Mouse (Mus musculus): ENCODE measurements at regions not wholly inside any gene's neighbourhood (a gene's known extent, or its start where the extent isn't known, plus 50 kb on each side); places are given as distances from the start of the nearest gene placed in this dataset.

DNA sequence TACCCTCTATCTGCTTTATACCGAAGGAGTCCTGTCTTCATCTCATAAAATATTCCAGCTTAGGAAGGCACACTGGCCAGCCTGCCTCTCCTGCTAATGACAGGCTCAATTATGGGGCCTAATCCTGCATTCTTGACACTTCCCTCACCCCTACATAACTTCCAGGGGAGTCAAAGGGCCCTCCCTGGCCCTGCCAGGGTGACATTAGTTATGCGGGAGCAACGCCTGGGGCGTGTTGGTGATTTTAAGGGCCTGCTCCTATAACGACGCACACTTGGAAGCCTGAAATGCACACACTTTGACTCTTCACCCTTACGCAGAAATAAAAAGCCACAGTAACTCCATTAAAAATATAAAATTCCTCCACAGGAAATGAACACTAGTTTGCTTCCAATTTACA, 555.5 kb downstream of the Bnc2 start:
- no peak for ATAC-seq (replicated peaks in 1 of 2; ENCODE audit: insufficient read depth in 1 of 2, low FRiP score in 2 of 2, low TSS enrichment in 1 of 2, low read depth in 1 of 2, poor library complexity in 2 of 2, severe bottlenecking in 2 of 2)

DNA sequence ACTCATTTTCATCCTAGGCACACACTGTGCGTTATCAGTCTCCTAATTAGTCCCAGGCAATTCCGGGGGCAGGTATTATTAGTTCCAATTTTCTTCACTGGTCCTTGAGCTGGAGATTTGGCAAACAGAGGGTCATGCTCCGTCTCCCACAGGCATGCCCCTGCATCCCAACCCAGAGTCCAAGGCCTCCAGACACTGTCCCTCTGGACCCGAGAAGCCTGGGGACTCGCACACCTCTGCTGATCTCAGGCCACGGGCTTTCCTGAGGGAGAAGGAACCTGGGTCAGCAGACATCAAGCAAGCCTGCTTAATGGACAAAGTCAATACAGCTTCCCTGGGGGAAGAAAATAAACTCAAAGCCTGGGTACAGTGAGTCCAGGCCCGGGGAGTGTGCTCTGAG, 554.7 kb downstream of the Bnc2 start:
- ATAC-seq (replicated peaks in 1 of 2; ENCODE audit: insufficient read depth in 1 of 2, low FRiP score in 2 of 2, low TSS enrichment in 1 of 2, low read depth in 1 of 2, poor library complexity in 2 of 2, severe bottlenecking in 2 of 2) = no peak

DNA sequence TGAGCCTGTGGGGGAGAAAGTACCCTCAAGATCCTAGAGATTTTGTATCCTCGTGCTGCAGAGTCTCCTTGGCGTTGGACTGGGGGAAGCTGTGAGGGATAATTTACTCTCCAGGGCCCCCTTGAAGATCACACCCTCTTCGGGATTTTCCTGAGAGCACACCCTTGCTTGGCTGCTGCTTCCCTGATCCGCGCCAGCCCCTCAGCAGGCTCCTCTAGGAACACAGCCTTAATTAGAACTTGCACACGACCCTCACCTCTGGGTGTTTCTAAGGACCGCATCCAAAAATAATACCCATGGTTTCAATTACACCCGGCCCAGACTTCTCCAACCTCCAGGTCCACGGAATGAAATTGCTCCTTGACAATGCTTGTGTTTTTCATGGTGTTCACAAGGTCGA, 553.6 kb downstream of the Bnc2 start:
- ATAC-seq (replicated peaks in 1 of 2; ENCODE audit: insufficient read depth in 1 of 2, low FRiP score in 2 of 2, low TSS enrichment in 1 of 2, low read depth in 1 of 2, poor library complexity in 2 of 2, severe bottlenecking in 2 of 2) = no peak

DNA sequence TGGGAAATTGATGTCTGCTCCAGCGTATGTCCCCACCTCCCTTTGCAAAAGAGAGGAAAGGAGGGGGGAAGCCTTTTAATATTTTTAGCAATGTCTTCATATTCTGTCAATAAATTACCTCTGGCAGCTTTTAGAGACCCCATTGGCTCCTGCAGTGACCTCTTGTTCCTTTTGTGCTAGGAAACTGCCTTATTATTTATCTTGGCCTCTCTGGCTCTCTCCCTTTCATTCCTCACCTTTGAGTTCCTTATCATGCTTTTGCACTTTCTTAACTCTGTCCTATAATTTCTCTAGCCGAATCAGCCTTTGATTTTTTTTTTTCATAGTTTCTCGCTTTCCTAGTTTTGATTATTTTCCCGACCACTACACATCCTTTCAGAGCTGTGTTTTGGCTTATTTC, 548.7 kb downstream of the Bnc2 start:
- ATAC-seq (replicated peaks in 1 of 2; ENCODE audit: insufficient read depth in 1 of 2, low FRiP score in 2 of 2, low TSS enrichment in 1 of 2, low read depth in 1 of 2, poor library complexity in 2 of 2, severe bottlenecking in 2 of 2) = no peak

DNA sequence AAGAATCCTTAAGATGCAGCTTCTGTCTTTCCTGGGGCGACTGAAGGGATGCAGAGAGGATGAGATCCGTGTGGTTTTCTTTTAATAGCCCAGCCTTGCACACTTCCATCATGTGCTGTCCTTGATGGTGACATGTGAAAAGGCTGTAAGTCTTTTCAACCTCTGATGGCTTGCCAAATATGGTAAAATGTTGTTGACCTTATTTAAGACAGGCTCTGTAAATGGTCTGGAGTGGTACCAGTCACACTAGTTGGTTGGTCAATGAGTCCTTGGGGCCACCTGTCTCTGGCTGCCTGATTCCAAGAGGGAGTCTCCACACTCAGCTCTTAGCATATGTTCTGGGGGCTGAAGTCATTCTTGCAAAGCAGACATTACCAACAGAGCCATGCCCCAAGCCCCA, 547.7 kb downstream of the Bnc2 start:
- no peak for ATAC-seq (replicated peaks in 1 of 2; ENCODE audit: insufficient read depth in 1 of 2, low FRiP score in 2 of 2, low TSS enrichment in 1 of 2, low read depth in 1 of 2, poor library complexity in 2 of 2, severe bottlenecking in 2 of 2)

DNA sequence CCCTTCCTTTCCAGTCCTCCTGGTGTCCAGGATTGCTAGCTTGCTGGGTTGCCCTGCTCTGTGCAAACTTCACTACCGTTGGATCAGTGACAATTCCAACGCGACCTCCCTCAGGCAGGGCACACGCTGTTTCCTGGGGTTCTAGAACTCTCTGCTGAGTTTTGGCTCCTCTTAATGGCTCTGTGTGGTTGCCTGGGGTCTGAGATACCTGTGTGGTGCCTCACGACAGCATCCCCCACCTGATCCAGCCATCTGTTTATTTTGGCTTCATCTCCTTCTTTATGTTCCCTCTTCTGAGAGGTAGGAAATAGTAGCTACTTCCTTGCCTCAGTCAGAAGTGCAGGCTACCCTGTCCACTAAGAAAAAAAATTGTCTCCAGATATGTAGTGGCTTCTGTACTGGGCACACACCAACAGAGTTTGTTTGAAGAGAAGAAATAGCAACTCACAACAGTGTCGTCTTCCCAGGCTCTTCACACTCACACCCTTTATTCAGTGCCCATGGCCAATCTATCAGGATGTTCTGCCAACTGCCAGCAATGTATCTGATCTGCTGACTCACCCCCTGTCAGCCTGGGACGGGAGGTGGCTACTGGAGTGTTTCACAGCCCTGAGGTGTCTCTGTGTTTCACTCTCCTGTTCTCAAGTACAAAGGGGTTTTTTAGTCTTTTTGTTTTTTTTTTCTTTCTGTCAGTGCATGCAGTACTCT, 544.1 kb downstream of the Bnc2 start:
- peak; percentile 40 to 65; a peak in 3 of 4 replicates for ATAC-seq (replicated peaks in 1 of 2; ENCODE audit: insufficient read depth in 1 of 2, low FRiP score in 2 of 2, low TSS enrichment in 1 of 2, low read depth in 1 of 2, poor library complexity in 2 of 2, severe bottlenecking in 2 of 2)

DNA sequence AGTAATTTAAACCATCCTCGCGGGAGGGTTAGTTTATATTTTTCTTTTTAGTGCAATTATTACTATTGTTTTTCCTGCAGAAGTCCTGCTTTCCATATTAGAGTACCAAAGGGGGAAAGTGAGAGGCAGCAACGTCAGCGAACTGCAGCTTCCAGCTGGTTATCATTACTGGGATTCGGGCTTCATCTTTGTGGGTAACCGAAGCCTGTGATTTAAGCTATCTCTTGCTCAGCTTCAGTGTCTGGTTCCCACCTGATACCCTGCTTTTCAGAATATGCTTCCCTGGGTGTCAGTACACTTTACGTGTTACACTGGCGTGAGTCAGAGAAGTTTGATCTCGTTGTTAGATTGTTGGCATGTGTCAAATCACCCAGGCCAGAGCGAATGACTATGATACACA, 539.3 kb downstream of the Bnc2 start:
- no peak for ATAC-seq (replicated peaks in 1 of 2; ENCODE audit: insufficient read depth in 1 of 2, low FRiP score in 2 of 2, low TSS enrichment in 1 of 2, low read depth in 1 of 2, poor library complexity in 2 of 2, severe bottlenecking in 2 of 2)

DNA sequence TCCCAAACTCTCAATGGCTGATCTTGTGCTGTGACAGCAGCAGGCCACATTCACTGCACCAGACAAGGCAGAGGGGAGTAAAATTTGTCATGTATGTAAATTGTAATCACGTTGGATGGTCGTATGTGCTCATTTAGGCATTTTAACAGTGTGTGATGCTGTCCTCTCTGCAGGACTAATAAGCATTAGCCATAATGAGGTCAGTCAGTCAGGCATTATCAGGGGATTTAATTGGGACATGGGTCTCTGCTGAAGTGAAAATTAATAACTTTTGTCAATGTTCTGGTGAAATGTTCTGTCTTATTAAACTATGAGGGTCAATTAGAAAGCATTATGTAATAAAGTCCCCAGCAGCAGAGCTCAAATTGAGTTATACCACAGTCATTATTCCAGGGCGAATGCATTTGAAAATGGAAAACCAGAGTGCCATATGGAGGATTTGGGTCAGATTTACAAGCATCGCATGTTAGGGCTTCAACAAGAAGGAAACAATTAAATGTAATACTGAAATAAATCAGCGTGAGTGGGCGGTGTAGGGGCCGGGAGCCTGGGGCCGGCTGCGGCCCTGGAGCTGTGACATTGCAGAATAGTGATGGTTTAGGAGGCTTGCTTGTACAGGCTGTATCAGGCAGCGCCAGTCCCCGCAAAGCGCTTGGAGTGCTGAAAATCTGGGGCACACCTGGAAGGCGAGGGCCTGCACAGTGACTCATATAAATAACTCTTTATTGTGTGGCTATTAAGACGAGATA, 537.7 kb downstream of the Bnc2 start:
- ATAC-seq (replicated peaks in 1 of 2; ENCODE audit: insufficient read depth in 1 of 2, low FRiP score in 2 of 2, low TSS enrichment in 1 of 2, low read depth in 1 of 2, poor library complexity in 2 of 2, severe bottlenecking in 2 of 2) = no peak

DNA sequence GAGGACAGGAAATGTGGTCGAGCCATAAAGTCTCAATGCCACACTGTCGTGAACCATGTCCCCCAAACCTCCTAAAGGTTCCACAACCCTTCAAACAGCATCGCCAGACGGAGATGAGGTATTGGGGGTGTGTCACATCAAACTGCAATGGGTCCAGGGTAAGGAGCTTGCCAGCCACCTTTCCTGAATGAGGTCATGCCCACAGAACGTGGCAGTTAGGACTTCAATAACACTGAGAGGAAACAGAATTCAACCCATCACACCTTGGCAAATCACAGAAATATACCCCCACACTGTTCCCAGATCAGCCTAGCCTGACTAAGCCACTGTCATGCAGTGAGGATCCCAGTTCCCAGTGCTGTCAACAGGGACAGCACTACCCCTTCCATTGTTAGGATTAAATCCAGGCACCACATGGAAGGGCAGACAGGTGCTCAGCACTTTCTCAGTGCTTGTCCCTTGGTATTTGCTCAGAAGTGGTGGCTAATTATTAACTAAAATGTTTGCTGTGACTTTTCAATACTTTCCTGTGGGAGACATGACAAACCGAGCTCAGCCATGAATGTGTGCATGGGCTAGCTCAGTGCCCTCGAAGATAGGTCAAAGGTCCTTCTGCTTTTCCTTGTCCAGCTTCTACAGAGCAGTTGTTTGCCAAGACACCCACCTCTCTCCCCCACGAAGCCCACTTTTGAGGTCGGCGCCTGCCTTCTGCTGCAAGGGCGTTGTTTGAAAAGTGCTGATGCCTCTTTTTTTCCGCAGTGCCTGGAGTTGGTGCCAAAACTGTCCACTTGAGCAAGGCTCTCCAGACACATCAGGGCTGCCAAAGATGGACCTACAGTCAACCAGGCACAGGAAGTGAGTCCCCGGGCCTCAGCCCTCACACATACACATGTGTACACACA, 525.7 kb downstream of the Bnc2 start:
- no peak for ATAC-seq (replicated peaks in 1 of 2; ENCODE audit: insufficient read depth in 1 of 2, low FRiP score in 2 of 2, low TSS enrichment in 1 of 2, low read depth in 1 of 2, poor library complexity in 2 of 2, severe bottlenecking in 2 of 2)

DNA sequence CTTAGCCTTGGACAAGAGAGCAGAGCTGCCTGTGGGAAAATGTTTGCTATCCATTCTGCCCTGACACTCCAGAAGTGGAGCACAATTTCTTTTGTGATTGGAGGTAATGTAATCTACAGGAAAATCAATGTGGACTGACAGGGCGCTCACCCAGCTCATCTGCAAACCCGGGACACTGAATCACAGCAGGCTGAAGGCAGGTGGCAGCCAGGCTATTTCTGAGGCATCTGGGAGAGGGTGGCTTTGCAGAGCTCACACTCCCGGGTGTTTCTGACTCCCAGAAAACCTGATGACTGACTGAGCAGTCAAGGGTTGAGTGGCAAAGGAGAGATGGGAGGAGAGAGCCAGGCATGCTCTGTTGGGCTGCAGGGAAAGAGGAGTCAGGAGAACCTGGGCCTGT, 524.4 kb downstream of the Bnc2 start:
- ATAC-seq (replicated peaks in 1 of 2; ENCODE audit: insufficient read depth in 1 of 2, low FRiP score in 2 of 2, low TSS enrichment in 1 of 2, low read depth in 1 of 2, poor library complexity in 2 of 2, severe bottlenecking in 2 of 2) = no peak

DNA sequence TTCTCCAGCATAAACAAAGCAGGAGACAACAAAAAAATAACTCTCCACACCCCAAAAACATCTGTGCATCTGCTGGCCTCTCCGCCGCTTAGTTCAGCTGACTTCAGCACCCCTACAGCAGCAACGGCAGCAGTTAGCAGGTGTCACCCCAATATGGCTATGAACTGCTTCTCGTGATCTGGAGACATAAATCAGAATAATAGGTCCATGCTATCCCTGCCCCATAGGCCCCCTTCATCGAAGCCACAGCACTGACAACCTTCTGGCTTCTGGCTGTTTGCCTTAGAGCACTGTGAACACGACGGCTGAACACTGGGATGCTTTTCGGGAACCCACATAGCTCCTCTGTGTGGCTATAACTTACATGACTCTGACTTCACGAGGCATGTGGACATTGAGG, 523.8 kb downstream of the Bnc2 start:
- no peak for ATAC-seq (replicated peaks in 1 of 2; ENCODE audit: insufficient read depth in 1 of 2, low FRiP score in 2 of 2, low TSS enrichment in 1 of 2, low read depth in 1 of 2, poor library complexity in 2 of 2, severe bottlenecking in 2 of 2)

DNA sequence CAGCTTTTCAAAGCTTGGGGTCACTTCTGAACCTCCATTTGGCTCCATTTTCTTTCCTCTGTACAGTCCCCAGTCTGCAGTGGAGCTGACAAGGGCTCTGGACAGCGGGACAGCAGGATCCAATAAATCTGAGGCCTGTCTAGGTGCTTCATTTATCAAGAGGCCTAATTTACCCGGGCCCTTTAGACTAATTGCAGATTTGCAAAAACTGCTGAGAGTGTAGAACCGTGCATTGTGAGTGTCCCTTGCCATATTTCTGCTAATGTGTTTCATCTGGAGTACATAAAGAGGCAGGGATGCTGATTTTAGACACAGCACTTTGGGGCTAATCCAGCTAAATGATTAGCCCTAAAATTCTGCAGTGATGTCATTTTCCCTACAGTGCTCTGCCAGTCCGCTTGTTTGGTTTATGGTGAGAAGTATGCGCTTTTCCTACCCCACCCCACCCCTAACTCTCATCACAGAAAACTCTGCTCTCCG, 523.1 kb downstream of the Bnc2 start:
- ATAC-seq (replicated peaks in 1 of 2; ENCODE audit: insufficient read depth in 1 of 2, low FRiP score in 2 of 2, low TSS enrichment in 1 of 2, low read depth in 1 of 2, poor library complexity in 2 of 2, severe bottlenecking in 2 of 2) = no peak

DNA sequence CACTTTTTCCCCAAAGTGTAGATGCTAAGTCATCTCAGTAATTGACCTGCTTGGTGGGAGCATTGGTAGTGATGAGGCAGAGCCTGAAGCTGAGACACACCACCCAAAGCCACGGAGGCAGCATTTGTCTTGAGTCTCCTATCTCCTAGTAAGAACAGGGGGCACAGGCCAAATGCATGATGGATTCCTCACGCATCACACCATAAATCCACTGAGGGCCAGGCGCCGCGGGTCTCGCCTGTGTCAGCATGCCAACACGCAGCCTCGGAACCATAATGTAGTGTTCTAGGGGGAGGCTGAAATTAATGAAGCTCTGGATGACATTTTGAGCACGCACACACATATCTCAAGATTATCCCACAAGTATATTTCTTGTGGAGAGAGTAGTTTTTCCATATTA, 521.5 kb downstream of the Bnc2 start:
- ATAC-seq (replicated peaks in 1 of 2; ENCODE audit: insufficient read depth in 1 of 2, low FRiP score in 2 of 2, low TSS enrichment in 1 of 2, low read depth in 1 of 2, poor library complexity in 2 of 2, severe bottlenecking in 2 of 2) = no peak

DNA sequence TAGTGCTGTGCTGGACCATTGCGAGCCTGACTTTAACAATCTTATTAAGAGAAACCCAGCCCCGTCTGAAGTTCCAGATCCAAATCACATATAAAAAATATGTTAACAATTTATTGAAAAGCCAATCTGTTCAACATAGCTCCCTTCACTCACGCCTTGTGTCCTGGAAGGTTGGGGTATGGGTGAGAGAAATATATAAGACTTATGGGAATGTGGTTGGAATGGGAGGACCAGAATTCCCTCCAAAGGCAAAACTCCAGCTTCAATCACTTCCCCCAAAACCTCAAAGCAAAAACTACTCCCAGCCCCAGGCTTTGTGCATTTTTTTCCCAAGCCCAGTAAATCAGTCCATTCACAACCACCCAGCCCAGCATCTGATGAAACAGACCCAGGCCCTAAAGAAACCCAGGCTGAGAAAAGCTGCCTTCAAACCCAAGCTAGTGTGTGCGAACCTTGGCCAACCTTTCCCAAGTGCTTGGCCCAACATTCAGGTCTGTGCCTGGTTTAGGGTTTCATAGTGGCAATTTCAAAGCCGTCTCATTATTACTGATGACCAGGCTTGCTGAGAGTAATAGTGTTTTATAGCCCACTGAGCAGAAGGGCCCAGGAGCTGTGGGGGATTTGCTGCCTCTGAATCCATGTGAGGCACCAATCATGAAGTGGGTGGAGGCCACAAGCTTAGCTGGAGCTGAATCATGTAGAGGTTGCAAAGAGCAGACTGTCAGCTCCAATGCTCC, 517.0 kb downstream of the Bnc2 start:
- no peak for ATAC-seq (replicated peaks in 1 of 2; ENCODE audit: insufficient read depth in 1 of 2, low FRiP score in 2 of 2, low TSS enrichment in 1 of 2, low read depth in 1 of 2, poor library complexity in 2 of 2, severe bottlenecking in 2 of 2)

DNA sequence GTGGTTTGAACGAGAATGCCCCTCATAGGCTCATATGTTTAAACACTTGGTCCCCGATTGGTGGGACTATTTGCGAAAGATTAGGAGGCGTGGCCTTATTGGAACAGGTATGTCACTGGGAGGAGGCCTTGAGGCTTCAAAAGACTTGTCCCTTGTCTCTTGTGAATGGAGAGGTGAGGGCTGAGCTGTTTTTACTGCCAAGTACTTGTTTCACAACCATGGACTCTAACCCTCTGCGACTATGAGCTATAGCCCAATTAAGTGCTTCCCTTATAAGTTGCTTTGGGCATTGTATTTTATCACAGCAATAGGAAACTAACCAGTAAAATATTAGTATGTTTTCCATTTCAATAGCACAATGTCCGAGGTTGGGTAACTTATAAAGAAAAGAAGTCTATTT, 511.7 kb downstream of the Bnc2 start:
- no peak for ATAC-seq (replicated peaks in 1 of 2; ENCODE audit: insufficient read depth in 1 of 2, low FRiP score in 2 of 2, low TSS enrichment in 1 of 2, low read depth in 1 of 2, poor library complexity in 2 of 2, severe bottlenecking in 2 of 2)

DNA sequence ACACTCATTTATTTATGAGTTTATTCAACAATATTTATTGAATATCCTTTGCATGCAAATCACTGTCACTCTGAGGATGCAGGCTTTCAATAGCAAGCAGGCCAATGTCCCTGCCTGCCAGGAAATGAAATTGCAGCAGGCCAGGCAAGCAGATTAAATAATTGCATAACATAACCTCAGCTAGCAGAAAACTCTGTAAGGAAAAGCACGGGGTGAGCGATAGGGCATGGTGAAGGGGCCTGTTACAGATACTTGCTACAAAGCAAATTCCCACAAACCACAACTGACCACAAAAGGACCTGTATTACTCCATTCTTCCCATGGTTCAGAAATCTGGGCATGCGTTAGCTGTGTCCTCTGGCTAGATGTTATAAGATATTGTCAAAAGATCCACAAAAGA, 509.8 kb downstream of the Bnc2 start:
- no peak for ATAC-seq (replicated peaks in 1 of 2; ENCODE audit: insufficient read depth in 1 of 2, low FRiP score in 2 of 2, low TSS enrichment in 1 of 2, low read depth in 1 of 2, poor library complexity in 2 of 2, severe bottlenecking in 2 of 2)

DNA sequence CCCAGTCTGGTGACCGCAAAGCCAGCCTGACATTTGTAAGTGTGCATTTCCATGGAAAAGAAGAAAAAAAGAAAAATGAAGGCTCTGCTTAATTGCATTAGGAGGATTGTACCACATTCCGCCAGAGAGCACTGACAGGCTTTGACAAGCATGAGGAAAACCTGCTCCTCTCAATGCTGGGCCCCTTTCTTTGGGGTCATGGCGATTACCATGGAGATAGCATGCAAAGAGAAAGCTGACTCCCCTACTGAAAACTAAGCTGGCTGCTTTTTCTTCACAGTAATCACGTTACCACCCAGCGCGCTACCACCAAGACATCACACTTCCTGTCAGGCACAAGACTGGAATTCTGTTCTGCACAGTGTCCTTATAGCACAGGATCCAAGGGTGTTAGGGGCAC, 502.2 kb downstream of the Bnc2 start:
- ATAC-seq (replicated peaks in 1 of 2; ENCODE audit: insufficient read depth in 1 of 2, low FRiP score in 2 of 2, low TSS enrichment in 1 of 2, low read depth in 1 of 2, poor library complexity in 2 of 2, severe bottlenecking in 2 of 2) = no peak

All from hematopoietic stem cell, adult 5-6 weeks (primary cell).